Mouse (Mus musculus): ENCODE measurements around the gene Dalrd3.

The Dalrd3 gene

GRCm38 (mm10) chr9:108569381-108570206 lies at the start of gene Dalrd3:
TSS of gene Dalrd3 (plus strand) at chr9:108569886.
- peak; percentile 88 to 93 for DNase-seq

GRCm38 (mm10) chr9:108521604-108522003 lies 48.1 kb upstream of the Dalrd3 start:
- DNase-seq, result no peak

- no peak for DNase-seq
These were observed 46.3 kb upstream of the Dalrd3 start for GRCm38 (mm10) chr9:108523341-108523740.

GRCm38 (mm10) chr9:108525400-108525799 lies 44.3 kb upstream of the Dalrd3 start:
- DNase-seq, result no peak

GRCm38 (mm10) chr9:108530954-108531353 lies 38.7 kb upstream of the Dalrd3 start:
- DNase-seq, result no peak

- no peak for DNase-seq
These were observed 38.2 kb upstream of the Dalrd3 start for GRCm38 (mm10) chr9:108531496-108531895.

GRCm38 (mm10) chr9:108540846-108541245 lies 28.8 kb upstream of the Dalrd3 start:
- no peak for DNase-seq

- no peak for DNase-seq
These were observed 23.7 kb upstream of the Dalrd3 start for GRCm38 (mm10) chr9:108545986-108546385.

- no peak for DNase-seq
These were observed 22.8 kb upstream of the Dalrd3 start for GRCm38 (mm10) chr9:108546875-108547274.

GRCm38 (mm10) chr9:108559169-108559568 lies 10.5 kb upstream of the Dalrd3 start:
- DNase-seq, result no peak

GRCm38 (mm10) chr9:108560227-108560841 lies 9.4 kb upstream of the Dalrd3 start, which contains the start of gene Impdh2:
TSS of gene Impdh2 (plus strand) at chr9:108560286.
- peak; percentile 89 to 91 for DNase-seq

GRCm38 (mm10) chr9:108563671-108564070 lies 6.0 kb upstream of the Dalrd3 start:
- DNase-seq, result no peak

- no peak for DNase-seq
These were observed 5.6 kb upstream of the Dalrd3 start for GRCm38 (mm10) chr9:108564131-108564530.

- no peak for DNase-seq
These were observed 3.5 kb upstream of the Dalrd3 start for GRCm38 (mm10) chr9:108565881-108566814.

- peak; percentile 98 to 99 for DNase-seq
These were observed 2.6 kb upstream of the Dalrd3 start, which contains the start of gene Ndufaf3 for GRCm38 (mm10) chr9:108566815-108567776. TSS of gene Ndufaf3 (minus strand) at chr9:108567434.

- DNase-seq, result no peak
These were observed 1.7 kb upstream of the Dalrd3 start for GRCm38 (mm10) chr9:108567931-108568419.

- peak in 1 of 2 experiments; percentile 7 for DNase-seq
These were observed 1.2 kb upstream of the Dalrd3 start for GRCm38 (mm10) chr9:108568511-108568921.

GRCm38 (mm10) chr9:108570207-108570896 lies 666 bp downstream of the Dalrd3 start:
- DNase-seq, result peak; percentile 66 to 76

GRCm38 (mm10) chr9:108571401-108571973 lies 1.8 kb downstream of the Dalrd3 start:
- no peak for DNase-seq

GRCm38 (mm10) chr9:108572321-108572720 lies 2.6 kb downstream of the Dalrd3 start:
- no peak for DNase-seq

Measured in cerebellum, postnatal 36 days (tissue).